Mouse (Mus musculus) 3134 (cell line): ENCODE data around the gene Bdh1.
"Not testable (repeated sequence)": the region's sequence is repeated elsewhere in the genome, so short reads cannot be mapped to it uniquely, and the experiment has no call there.

ENCODE experiments used
- DNase-seq: peaks from one replicate; pipeline ENCODE4 v3.0.0-alpha.2; 2011; ENCODE audit warnings: low spot score; ENCODE audit not compliant: insufficient read length; ENCODE audit errors: extremely low read depth

Bdh1 gene

DNA sequence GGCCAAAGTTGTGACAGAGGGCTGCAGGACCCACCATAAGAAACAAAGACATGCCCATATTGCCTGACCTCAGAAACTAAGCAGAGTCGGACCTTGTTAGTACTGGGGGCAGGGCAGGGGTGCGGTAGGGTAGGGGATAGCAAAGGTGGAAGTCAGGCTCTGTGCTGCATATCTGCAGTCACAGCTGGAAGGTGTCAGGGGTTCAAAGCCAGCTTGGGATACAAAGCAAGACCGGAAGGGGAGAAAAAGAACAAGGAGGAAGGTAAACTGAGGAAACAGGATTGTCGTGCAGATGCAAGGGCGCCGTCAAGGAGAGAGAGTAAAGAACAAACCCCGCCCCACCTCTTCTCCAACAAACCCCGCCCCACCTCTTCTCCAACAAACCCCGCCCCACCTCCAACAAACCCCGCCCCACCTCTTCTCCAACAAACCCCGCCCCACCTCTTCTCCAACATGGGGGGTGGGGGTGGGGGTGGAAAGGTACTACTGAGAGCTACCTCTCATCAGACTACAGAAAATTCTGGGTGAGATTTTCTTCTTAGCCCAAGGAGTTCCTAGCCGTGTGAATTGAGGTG lies 40.1 kb downstream of the Bdh1 start:
- DNase-seq, result no peak

DNA sequence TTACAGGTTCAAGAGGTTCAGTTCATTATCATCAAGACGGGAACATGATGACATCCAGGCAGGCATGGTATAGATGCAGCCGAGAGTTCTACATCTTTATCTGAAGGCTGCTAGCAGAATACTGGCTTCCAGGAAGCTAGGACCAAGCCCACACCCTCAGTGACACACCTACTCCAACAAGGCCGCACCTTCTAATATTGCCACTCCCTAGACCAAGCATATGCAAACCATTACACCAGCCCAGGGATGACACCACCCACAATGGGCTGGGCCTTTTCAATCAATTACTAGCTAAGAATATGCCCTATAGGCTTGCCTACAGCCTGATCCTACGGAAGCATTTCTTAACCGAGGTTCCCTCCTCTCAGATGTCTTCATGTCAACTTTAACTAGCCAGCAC lies 42.9 kb downstream of the Bdh1 start:
- no peak for DNase-seq

- DNase-seq, result no peak
These were observed 43.5 kb downstream of the Bdh1 start for GRCm38 (mm10) chr16:31465630-31466029.

GRCm38 (mm10) chr16:31466106-31466505 lies 44.0 kb downstream of the Bdh1 start:
- no peak for DNase-seq

DNA sequence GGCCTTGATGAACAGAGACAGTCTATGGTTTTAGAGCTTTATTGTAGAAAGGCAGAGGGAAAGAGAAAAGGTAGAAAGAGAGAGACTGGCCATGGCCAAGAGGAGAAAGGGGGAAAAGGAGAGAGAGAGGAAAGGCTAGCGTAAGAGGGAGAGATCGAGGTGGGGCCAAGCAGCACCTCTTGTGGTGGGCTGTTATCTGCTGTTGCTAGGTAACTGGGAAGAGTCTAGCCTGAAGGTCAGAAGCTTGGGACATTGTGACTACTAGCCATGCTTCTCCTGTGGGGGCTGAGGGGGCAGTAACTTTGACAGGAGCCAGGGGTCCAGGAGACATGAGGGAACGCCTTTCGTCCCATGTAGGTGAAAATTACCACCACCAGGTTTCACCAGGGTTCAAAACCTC lies 48.7 kb downstream of the Bdh1 start:
- DNase-seq, result not testable (repeated sequence)

DNA sequence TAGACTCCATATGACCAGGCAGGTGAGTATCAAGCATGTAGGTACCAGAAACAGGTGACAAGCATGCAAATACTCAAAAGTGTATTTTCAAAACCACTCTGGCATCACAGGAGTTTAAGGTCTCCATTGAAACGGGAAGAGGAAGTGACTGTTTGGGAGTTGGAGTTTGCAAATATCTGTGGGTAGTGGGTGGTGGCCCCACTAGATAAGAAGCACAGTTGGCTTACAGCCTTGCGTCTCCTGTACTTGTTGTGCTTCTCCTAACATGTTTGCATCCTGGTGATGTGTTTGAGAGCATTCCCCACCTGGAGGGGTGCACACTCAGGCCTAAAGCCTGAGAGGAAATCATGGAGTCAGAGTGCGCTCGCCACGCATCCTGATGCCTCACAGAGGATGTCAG lies 49.9 kb downstream of the Bdh1 start:
- DNase-seq, result no peak

- DNase-seq, result no peak
These were observed 51.1 kb downstream of the Bdh1 start for GRCm38 (mm10) chr16:31473226-31473625.

- DNase-seq, result no peak
These were observed 53.3 kb downstream of the Bdh1 start for GRCm38 (mm10) chr16:31475123-31475968.

GRCm38 (mm10) chr16:31476872-31477603 lies 55.0 kb downstream of the Bdh1 start:
- no peak for DNase-seq

DNA sequence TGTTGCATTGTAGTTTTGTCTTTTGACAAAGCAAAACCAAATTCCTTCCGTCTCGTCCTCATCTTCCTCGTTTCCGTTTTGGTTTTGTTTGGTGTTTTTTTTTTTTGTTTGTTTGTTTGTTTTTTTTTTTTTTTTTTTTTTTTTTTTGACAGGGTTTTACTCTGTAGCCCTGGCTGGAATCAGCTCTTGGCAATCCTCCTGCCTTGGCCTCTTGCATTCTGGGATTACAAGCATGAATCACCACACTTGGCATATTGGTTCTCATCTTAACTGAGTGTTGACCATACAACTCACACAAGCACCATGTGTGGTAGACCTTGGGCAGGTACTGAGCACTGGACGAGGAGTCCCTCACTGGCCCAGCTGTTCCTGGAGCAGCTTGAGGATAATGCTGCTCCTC lies 63.3 kb downstream of the Bdh1 start:
- peak; percentile 28 for DNase-seq

DNA sequence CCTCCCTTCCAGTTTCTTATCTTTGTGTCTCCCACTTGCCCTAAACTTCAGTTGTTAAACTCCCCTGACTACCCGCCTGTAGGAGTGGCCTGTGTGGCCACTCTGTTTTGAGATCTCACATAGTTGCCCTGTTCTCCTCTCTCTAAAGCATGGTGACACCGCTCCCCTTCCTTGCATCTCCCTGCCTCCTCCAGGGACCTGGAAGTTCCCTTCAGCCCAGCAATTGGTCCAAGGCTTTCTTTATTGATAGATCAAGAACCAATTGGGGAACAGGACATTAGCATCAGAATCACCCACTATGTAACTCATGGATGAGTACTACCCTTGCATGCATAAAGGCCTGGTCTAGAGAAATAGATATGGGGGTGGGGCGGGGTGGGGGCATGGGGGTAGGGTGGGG lies 65.2 kb downstream of the Bdh1 start:
- no peak for DNase-seq

DNA sequence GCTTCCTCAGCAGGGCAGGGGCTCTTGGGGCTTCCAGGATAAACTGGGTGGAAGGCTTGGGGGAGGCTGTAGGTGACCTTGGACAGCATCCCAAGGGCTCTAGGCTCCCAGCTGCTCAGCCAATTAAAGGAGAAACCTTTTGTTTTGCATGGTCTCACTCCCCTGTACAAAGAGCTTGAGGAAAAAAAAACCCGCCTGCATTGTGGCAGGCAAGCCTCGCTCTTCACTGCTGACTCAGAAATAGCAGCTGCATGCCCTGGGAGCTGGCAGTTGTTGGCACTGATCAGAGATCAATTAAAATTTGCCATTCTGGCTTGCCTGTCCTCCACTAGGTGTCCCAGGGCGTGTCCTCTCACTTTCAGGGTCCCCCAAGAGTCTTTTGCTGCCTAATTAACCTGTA lies 67.0 kb downstream of the Bdh1 start:
- peak; percentile 43 for DNase-seq

DNA sequence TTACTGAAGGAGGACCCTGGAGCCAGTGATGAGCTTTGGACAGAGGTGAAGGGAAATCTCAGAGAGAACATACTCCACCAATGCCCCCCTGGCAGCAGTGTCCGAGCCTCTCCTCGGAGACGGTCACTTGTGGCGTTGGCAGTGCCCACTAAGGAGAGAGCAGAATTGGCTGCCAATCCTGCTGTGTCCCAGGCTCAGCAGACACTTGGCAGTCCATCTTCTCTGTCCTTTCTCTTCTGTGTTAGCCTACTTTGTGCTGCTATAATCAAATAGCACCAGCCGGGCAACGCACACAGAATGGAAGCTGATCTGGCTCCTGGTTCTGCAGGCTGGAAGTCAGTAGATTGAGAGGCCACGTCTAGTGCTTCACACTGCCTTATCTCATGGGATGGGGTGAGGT lies 68.9 kb downstream of the Bdh1 start:
- no peak for DNase-seq

DNA sequence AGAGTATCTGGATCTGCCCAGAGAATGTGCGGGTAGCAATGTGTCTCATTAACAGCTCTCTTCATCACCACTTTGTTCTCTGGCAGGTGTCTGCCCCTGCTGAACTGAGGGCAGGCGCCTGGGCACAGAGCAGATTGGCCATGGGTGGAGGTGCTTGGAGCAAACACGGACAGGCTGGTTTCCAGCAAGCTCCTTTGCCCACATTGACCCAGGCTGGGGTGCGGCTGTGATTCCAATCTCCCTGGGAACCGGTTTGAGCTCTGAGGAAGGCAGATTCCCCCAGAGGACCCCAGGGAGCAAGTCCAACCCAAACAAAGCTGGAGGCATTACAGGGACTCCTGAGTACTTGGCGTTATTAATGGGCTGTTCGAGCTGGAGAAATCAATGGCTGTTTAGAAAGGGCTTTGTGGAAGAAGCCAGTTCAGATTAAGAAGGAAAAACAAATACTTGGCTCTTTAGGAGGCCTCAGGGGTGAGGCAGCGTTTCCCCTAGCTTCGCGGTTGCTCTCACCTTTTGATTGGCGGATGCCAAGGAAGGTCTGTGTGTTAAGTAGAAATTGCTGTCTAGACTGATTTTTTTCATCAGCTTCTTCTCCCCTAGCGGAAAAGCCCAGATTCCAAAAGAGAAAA lies 71.0 kb downstream of the Bdh1 start:
- no peak for DNase-seq

GRCm38 (mm10) chr16:31493550-31493965 lies 71.5 kb downstream of the Bdh1 start:
- DNase-seq, result no peak

GRCm38 (mm10) chr16:31493991-31494390 lies 71.9 kb downstream of the Bdh1 start:
- no peak for DNase-seq

- no peak for DNase-seq
These were observed 73.3 kb downstream of the Bdh1 start for GRCm38 (mm10) chr16:31495356-31495755.

DNA sequence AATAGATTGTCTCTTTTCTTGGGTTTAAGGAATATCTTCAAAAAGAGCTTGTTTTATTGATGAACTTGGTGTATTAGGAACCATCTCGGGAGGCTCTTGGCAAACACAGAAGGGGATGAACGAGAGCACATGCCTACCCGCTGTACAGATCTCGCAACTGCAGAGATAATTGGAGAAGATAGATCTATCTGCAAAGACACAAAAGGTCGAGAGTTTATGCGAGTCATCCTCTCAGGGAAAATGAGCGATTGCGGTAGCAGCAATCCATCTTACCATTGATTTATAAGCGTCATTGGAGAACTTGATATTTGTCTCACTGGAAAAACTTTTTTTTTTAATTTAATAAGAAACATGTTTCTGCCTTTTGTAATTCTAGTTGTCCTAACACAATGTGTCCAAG lies 73.7 kb downstream of the Bdh1 start:
- DNase-seq, result no peak

DNA sequence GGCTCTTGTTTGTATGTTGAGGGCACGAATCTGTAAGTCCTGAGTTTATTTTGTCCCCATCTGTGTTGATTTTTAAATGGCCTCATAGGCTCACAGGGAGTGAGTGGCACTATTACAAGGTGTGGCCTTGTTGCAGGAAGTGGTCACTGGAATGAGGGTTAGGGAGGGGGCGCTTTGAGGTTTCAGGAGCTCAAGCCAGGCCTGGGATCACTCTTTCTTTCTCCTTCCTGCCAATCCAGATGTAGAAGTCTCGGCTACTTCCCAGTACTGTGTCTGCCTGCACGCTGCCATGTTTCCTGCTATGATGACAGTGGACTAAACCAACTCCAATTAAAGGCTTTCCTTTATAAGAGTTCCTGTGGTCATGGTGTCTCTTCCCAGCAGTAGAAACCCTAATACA lies 76.3 kb downstream of the Bdh1 start:
- peak; percentile 51 for DNase-seq

GRCm38 (mm10) chr16:31499021-31499420 lies 76.9 kb downstream of the Bdh1 start:
- no peak for DNase-seq

DNA sequence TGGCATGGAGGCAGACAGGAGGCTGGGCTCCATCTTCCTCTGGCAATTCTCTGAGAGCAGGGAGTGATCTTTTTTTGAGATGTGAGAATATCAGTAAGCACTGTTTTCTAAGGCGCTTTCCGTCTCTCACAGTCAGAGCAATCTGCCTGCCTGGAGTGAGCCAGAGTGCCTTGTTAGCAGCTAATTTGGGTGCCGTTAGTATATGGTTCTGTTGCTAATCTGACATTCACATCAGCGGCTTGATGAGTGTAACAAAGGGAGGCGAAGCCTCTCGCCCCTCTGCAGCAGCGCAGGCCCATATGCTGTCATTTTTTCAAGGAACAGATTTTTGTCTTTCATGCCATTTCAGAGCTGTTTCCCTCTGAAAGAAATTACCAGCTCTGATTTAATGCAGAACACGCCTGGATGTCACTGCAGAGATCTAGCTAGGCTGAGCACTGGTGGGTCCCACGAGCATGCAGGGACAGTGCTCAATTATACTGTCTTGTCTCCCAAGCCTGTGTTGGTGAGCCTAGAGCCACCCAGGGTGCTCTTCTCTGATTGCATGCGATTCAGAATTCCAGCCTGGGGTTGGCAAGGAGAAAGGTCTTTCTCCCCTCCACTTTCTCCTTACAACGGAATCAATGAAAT lies 77.7 kb downstream of the Bdh1 start:
- DNase-seq, result no peak
